Comparison of ENCODE assay signal across 8 mouse cellular contexts in the genomic region with DNA sequence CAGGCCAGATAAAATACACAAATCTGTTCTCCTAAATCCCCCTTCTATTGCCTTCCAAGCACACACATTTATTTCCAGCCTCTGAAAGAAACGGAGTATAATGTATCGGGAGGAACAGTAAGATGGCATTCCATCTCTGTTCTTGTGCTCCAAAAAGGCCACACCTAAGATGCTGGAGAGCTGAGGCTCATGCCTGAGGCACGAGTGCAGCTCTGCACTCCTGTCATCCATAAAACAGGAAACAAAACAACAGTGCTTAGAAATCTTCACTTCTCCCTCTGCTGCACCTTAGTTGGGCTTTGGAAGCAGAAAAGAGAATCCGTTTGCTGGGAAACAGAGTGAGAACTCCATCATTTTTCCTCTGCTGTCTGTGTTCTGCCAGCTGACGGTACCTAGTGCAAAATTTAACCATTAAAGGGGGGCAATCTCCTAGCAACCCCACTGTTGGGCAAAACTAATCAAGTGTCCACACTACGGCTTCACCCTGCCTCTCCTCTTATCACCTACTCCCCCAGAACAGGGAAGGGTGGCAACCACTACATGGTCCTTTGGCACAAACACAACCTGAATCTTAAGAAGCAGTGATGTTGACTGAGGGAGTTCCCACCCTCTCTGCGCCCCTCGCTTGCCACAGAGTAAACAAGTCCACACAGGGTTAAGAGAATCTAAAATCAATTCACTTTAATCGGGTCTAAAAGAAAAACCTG.
DNase-seq lines count a peak whose midpoint lies in the region; ATAC-seq and TF ChIP-seq lines count a peak whose summit lies in the region.

No protein-coding gene starts in this region.

- no peaks in the 10 kb centered on the region for H3K36me3 ChIP-seq in forebrain, embryonic 12.5 days (replicated peaks)
- H3K36me3 ChIP-seq in liver, embryonic 16.5 days (ENCODE audit: control insufficient read depth, insufficient read depth), result no peaks in the 10 kb centered on the region
- H3K36me3 ChIP-seq in stomach, postnatal 0 days (ENCODE audit: control insufficient read depth, insufficient read depth, low read length), result no peaks in the 10 kb centered on the region

- TF ChIP-seq CTCF in stomach, postnatal 0 days (IDR thresholded peaks at IDR 0.05; ENCODE audit: low read depth), result no peak

- peaks cover 36% of the 10 kb centered on the region for H3K4me1 ChIP-seq in forebrain, embryonic 12.5 days
- H3K4me1 ChIP-seq in liver, embryonic 16.5 days (ENCODE audit: control insufficient read depth, low read depth, low read length), result peaks cover 13% of the 10 kb centered on the region
- H3K4me1 ChIP-seq in stomach, postnatal 0 days (replicated peaks; ENCODE audit: control insufficient read depth, insufficient read depth), result no peaks in the 10 kb centered on the region

- H3K9me3 ChIP-seq in forebrain, embryonic 12.5 days, result no peaks in the 10 kb centered on the region
- H3K9me3 ChIP-seq in liver, embryonic 16.5 days (replicated peaks; ENCODE audit: control insufficient read depth, low read length), result no peaks in the 10 kb centered on the region
- H3K9me3 ChIP-seq in stomach, postnatal 0 days (ENCODE audit: control insufficient read depth, low read length), result no peaks in the 10 kb centered on the region

- peak overlapping the region; percentile 50 for H3K4me3 ChIP-seq in forebrain, embryonic 12.5 days (replicated peaks)
- H3K4me3 ChIP-seq in liver, embryonic 16.5 days (ENCODE audit: low read depth, low read length), result peak overlapping the region; percentile 51
- H3K4me3 ChIP-seq in stomach, postnatal 0 days (ENCODE audit: low read depth, low read length), result peak overlapping the region; percentile 51

- no peak for TF ChIP-seq EP300 in stomach, postnatal 0 days (optimal IDR thresholded peaks at IDR 0.05)

- 9% methylated on average over 9 of the region's 9 CpGs for WGBS in forebrain, embryonic 12.5 days
- 18% methylated on average over 9 of the region's 9 CpGs for WGBS in liver, embryonic 16.5 days (ENCODE audit: insufficient replicate concordance)
- 3% methylated on average over 9 of the region's 9 CpGs for WGBS in stomach, postnatal 0 days

- H3K27me3 ChIP-seq in forebrain, embryonic 12.5 days, result no peaks in the 10 kb centered on the region
- H3K27me3 ChIP-seq in liver, embryonic 16.5 days (ENCODE audit: control insufficient read depth, insufficient read depth, low read depth, low read length), result no peaks in the 10 kb centered on the region
- no peaks in the 10 kb centered on the region for H3K27me3 ChIP-seq in stomach, postnatal 0 days (ENCODE audit: control insufficient read depth, insufficient read depth, low read length)

- peak; percentile 54 for ATAC-seq in forebrain, embryonic 12.5 days (ENCODE audit: low FRiP score)
- ATAC-seq in liver, embryonic 16.5 days (ENCODE audit: low read depth), result peak; percentile 55
- no peak for ATAC-seq in stomach, postnatal 0 days (ENCODE audit: low FRiP score, low TSS enrichment)

- H3K27ac ChIP-seq in forebrain, embryonic 12.5 days, result peak overlapping the region; percentile 89
- H3K27ac ChIP-seq in liver, embryonic 16.5 days (ENCODE audit: low read length), result peak overlapping the region; percentile 34; the same call in 1 of the 2 replicates
- H3K27ac ChIP-seq in stomach, postnatal 0 days (replicated peaks), result peak overlapping the region; percentile 63; the same call in 1 of the 2 replicates

- peak overlapping the region; percentile 77 for H3K4me2 ChIP-seq in forebrain, embryonic 12.5 days
- H3K4me2 ChIP-seq in liver, embryonic 16.5 days (ENCODE audit: low read depth, low read length), result peak overlapping the region; percentile 62
- peak overlapping the region; percentile 69 for H3K4me2 ChIP-seq in stomach, postnatal 0 days (replicated peaks; ENCODE audit: low read depth)

- peak; percentile 18 for DNase-seq in embryo, embryonic 10 days (ENCODE audit: low spot score)
- DNase-seq in embryo, embryonic 9.5 days (ENCODE audit: extremely low spot score), result no peak
- peak; percentile 15 for DNase-seq in 3T3-L1 (ENCODE audit: low read depth, low spot score)
- no peak for DNase-seq in stomach, postnatal 0 days (ENCODE audit: low spot score)
- DNase-seq in left cerebral cortex, adult 11 months (ENCODE audit: low spot score), result no peak
- DNase-seq in urinary bladder, postnatal 36 days (ENCODE audit: low spot score in 2 of 2), result no peak

- peak overlapping the region; percentile 71 for H3K9ac ChIP-seq in forebrain, embryonic 12.5 days
- H3K9ac ChIP-seq in liver, embryonic 16.5 days (ENCODE audit: low read depth, low read length), result peak overlapping the region; percentile 47; the same call in 1 of the 2 replicates
- peak overlapping the region; percentile 57 for H3K9ac ChIP-seq in stomach, postnatal 0 days (ENCODE audit: low read length)

Comparison
In these comparisons a context has a peak if more than half of its experiments do, and no peak if none do; other contexts are left out.
1. DNase-seq: peak in embryo, embryonic 10 days (single experiment) and 3T3-L1 (single experiment); none in embryo, embryonic 9.5 days (single experiment), stomach, postnatal 0 days (single experiment), left cerebral cortex, adult 11 months (single experiment) and urinary bladder, postnatal 36 days (0 of 2).
2. H3K27ac ChIP-seq: peak in every context shown above with its lines; median percentile 89 in forebrain, embryonic 12.5 days; 63 in stomach, postnatal 0 days; 34 in liver, embryonic 16.5 days.
3. Peak in every context shown above with its lines, with median percentiles within 50 percentile points of each other: H3K4me2 ChIP-seq, H3K4me3 ChIP-seq and H3K9ac ChIP-seq.